Mouse (Mus musculus) cerebellum, postnatal 14 days (tissue): ENCODE results near the gene Ebi3.
"Not testable (repeated sequence)": the region's sequence is repeated elsewhere in the genome, so short reads cannot be mapped to it uniquely, and the experiment has no call there.

Source experiments
- DNase-seq, 2 experiments: peaks; one replicate each; pipeline ENCODE4 v3.0.0; 2021; ENCODE audit warnings: mixed read lengths in 2 of 2

The Ebi3 gene

DNA sequence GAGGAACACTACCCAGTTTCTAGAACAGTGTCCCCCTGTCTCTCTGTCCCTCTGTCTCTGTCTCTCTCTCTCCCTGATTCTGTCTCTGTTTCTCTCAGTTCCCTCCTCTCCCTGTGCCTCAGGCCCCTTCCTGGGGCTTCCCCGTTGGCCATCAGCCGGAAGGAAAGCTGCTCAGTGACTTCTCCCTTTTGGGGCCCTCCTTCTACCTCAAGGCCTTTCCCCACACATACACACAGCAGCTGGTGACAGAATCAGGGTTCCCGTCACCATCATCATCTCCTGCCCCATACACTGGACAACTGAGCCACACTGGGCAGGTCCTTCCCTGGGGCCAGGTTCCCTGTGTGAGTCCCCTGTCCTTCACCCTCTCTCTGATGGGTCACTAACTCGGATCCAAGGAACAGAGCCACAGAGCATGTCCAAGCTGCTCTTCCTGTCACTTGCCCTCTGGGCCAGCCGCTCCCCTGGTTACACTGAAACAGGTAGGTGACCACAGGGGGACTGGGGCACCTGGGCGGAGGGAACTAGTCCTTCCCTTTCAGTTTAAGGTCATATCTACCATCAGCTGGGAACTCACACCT is at the start of gene Ebi3:
TSS of gene Ebi3 (plus strand) at position 194 of the 581 bp plus-strand sequence.
- no peak for DNase-seq

DNA sequence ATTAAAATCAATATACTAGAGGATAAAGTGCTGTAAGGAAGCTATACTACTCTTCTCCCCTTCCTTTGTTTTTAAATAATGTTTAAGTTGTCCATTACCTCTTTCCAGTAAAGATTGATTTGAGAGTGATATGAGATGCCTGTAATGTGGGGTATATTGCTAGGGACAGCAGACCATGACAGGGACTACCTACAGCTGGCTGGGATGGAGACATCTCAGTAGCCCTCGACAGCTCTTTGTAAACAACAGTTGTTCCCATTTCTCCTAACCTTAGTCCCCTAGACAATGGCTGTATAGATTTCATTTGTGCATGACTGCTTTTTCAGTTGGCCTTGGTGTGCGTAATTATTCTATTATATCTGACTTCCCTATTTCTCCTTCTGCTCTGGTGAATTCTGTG is 49.4 kb upstream of the Ebi3 start:
- DNase-seq: no peak

DNA sequence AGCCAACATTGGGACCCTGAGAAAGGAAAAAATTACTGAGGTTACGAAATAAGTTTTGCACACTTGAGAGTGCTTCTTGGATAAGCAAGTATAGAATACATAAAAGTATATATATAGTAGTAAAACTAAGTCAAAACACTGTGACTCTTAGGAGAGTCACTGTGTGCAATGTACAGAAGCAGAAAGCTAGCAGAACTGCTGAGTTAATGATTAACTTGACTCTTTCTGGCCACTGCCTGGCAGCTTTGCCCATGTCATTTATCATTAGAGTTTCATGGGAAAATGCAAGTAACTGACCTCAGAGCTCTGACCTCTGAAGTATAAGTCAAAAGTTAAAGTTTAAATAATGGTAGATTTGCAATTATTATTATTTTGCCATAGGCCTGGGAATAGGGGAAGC is 48.8 kb upstream of the Ebi3 start:
- no peak for DNase-seq

DNA sequence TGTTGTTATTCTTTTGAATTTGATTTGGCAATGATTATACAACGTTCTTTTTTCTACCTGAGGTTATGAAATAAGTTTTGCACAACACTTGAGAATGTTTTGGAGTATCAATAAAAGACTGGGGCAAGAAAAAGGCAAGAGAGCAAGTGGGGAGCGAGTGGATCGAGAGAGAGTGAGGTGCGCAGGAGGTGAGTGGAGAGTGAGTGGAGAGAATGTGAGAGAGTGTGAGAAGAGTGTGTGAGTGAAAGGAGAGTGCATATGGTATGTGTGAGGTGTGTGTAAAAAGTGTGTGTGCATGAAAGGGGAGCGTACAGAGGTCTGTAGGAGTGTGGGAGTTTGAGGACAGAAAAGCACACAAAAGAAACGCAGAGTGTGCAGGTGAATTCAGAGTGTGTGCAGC is 48.3 kb upstream of the Ebi3 start:
- no peak for DNase-seq

DNA sequence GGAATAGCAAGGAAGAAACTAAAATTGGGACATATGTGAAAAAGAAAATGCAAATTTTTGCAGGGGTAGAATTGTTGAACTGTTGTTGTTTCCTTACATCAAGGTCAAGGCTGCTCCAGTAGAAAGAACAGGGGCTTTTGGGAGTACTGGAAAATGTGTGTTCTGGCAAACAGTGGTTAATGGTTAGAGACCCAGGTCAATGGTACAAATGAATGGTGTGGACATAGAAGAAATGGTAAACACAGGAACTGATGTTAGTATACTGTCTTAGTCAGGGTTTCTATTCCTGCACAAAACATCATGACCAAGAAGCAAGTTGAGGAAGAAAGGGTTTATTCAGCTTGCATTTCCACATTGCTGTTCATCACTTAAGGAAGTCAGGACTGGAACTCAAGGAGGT is 45.8 kb upstream of the Ebi3 start:
- DNase-seq: no peak

DNA sequence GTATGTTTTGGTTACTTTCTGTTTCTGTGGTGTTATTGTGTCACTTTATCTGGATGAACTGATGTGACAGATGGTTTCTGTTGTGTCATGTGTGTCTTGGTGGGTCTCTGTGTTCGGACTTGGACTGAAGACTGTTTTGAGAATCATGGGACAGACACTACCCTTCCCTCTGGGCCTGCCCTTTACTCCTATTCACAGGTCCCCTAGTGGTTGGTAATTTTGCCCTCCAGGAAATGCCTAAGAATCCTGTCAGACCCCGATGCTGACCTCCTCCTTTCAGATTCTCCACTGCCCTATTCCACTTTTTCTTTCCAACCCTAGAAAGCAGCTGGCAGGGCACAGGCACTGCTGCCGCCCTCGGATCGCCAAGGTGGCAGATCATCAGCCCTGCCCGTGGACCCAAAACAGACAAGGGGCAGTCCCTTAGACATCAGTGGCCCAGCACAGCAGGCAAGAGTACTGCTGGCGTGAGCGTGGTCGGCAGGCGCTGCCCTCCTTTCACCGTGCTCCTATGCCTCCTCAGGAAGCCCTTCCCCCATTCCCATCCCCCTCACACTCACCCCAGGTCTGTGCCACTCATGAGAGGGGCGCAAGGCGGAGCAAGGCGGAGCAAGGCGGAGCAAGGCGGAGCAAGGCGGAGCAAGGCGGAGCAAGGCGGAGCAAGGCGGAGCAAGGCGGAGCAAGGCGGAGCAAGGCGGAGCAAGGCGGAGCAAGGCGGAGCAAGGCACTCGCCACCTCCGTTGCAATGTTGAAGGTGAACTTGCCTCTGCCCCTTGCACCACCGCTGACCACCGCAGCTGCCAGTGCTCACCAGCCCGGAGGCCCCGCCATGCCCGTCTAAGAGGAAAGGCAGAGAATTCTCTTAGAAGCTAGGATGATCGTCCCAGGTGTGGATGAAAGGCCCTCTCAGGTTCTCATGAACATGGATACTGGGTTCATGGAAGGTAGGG is 20.6 kb upstream of the Ebi3 start:
- peak; percentile 81 to 88 for DNase-seq

- no peak for DNase-seq
These were observed 19.8 kb upstream of the Ebi3 start for GRCm38 (mm10) chr17:55932635-55933034.

DNA sequence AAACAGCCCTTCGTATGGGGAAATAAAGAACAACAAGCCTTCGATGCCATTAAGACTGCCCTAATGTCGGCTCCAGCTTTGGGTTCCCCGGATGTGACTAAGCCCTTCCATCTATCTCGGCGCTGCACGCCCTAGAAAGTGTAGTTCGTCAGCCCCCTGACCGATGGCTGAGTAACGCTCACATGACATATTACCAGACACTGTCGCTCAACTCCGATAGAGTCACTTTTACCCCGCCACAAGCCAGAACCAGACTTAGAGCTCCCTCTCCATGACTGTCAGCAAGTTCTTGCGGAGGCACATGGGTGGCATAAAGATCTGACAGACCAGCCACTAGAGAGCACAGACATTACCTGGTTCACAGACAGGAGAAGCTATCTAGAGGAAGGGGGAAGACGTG is 19.2 kb upstream of the Ebi3 start:
- DNase-seq: no peak

DNA sequence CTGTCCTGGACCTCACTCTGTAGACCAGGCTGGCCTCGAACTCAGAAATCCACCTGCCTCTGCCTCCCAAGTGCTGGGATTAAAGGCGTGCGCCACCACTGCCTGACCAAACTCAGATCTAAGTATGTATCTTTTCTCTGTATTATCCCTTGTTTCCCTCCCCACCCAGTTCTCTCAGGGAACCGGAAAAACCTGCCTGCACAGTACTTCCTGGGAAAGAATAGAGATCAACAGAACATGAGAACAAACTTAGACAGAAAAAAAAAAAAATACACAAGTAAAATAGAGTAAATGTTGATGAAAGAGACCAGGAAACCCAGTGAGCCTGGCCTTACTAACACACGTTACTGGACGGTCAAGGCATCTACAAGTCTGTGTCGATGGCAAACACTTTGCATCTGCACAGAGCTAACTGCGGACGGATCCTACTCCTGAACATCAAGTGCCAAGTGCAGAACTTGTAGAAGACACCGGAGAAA is 8.0 kb upstream of the Ebi3 start:
- not testable (repeated sequence) for DNase-seq

DNA sequence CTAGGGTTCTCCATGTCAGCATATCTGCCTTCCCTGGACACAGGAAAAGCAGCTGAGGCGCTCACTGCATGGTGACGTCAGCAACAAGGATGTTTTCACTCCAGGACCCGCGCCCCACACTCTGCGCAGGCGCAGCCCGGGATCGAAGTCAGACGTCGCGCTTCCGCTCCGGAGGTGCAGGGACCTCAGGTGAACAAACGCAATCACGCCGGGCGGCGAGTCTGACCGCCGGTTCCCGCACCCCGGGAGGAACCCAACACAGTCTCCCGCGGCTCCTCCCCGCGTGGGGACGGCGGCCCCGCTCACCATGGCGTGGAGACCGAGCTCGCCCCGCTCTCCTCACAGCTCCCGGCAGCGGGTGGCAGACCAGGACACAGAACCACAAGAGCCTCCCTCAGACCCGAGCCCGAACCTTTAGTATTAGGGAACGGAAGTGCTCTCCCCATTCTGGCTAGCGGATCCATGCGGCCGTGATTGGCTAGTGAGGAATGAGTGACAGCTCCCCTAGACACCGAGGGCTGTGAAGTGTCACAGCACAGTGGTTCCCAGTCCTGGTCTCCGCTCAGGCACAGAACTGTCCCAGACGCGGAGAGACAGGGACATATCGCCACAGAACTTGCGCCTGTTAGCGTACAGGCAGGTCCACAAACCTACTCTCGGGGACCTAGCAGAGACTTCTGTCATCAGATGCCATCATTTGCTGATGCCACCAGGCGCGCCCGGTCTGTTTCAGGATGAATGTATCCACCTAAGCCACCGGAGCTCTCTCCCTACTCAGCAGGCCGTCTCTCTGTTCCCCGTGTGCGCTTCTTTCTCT is 7.4 kb upstream of the Ebi3 start:
- DNase-seq: peak; percentile 93 to 94

- peak in 1 of 2 experiments; percentile 40 for DNase-seq
These were observed 6.7 kb upstream of the Ebi3 start for GRCm38 (mm10) chr17:55945696-55946095.

DNA sequence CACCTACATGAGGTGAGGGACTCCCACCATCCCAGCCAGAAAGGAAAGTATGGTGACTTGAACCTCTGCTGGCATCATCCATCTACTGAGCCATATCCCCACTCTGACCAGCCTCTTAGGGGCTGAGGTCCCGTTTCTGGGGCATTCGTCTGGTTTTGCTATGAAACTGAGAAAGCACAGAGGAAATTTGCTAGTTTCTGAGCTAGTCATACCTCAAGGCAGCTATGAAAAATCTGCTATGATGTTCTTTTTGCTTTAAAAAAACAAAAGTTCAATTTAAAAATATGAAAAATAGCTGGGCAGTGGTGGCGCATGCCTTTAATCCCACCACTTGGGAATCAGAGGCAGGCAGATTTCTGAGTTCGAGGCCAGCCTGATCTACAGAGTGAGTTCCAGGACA is 3.8 kb upstream of the Ebi3 start:
- DNase-seq: no peak

DNA sequence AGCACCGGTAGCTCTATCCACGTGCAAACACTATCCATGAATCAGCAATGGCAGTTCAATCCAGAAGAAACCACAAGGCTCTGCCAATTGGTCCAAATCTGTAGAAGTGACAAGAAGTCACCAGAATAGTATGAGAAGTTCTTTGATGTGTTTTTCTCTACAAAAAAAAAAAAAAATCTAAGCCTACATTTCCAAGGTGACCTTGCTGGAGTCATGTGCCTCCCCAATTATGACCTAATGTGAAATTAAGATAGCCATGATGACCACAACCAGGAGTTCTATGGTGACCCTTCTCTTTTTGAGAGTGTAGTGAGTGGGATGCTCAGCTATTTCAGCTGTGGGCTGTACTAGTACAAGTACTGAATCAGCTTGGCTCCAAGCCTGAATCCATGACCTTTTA is 3.0 kb upstream of the Ebi3 start, which contains the start of gene Zfp119b:
TSS of gene Zfp119b (minus strand) at position 101 of the 400 bp plus-strand sequence.
- no peak for DNase-seq

DNA sequence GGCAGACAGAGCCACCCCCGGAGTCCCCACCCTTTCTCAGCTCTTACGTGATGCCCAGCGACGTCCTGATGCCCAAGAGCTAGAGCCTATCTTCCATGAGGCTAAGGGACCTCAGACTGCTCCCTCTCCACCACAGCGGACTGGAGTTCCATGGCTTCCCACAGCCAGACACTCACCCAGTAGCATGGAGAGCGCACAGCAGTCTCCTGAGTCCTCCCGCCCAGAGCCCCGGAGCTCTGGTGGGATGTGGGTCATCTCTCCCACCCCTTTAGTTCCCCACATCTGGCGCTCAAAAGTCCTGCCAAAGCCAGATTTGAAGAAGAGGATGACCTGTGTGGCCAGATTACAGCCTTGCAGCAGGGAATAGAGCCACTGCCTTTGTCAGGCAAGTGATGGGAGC is 1.8 kb upstream of the Ebi3 start:
- DNase-seq: no peak

DNA sequence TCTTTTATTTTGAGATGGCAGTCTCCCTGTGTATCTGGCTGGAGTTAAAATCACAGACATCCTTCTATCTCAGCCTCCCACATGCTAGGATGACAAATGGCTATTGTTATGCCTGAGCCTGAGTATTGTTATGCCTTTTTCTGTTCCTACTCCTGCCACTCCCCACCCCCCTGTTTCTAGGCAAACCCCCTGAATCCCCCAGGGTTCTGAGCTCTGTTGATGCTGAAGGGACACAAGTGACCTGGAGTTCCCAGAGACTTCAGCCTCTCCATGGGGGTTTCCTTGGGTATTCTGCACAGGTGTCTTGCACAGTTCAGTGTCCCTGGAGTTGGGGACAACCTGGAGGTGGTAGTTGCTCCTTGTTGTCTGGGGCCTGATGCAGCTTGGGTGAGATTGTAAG is 399 bp upstream of the Ebi3 start:
- no peak for DNase-seq

DNA sequence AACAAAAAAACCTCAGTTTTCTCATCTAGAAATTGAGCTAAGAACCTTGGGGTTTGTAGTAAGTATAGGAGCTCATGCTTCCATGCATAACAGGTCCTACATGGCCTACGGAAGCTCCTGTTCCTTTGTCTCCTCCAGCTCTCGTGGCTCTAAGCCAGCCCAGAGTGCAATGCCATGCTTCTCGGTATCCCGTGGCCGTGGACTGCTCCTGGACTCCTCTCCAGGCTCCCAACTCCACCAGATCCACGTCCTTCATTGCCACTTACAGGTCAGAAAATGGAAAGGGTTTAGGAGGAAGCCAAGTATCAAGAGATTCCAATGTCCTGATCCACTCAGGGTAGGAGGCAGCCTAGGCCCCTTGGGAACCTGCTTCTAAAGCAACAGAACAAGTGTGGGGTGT is 1.3 kb downstream of the Ebi3 start:
- peak; percentile 1 to 4 for DNase-seq

DNA sequence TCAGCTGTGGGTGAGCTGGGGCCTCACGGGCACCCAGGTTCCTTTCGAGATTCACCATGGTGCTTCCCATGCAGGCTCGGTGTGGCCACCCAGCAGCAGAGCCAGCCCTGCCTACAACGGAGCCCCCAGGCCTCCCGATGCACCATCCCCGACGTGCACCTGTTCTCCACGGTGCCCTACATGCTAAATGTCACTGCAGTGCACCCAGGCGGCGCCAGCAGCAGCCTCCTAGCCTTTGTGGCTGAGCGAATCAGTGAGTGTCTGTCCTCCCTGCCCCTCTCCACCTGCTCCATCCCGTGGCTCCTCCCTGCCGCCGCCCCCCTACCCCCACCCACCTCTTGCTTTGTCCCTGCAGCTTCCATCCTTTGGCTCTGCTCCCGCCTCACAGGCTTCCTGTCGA is 1.8 kb downstream of the Ebi3 start:
- peak; percentile 3 to 23 for DNase-seq

- DNase-seq: peak; percentile 91 to 96
These were observed 3.7 kb downstream of the Ebi3 start for GRCm38 (mm10) chr17:55956129-55956528.

GRCm38 (mm10) chr17:55956591-55956990 is 4.2 kb downstream of the Ebi3 start:
- DNase-seq: no peak

DNA sequence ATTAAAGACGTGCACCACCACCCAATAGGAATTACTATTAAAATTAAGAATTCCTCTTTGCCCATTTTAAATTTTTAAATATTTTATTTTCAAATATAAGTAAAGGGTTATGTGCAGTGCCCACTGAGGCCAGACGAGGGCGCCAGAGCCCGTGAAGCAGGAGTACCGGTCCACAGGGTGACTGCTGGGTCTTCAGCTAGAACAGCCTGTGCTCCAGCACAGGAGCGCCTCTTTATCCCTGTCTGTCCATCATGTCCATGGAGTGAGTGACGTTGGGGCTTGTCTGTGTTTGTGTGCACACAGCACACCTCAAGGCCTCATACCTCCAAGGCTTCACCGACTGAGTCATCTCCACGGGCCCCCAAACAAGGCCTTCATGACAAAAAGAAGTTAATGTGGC is 4.7 kb downstream of the Ebi3 start:
- DNase-seq: peak; percentile 86 to 91

- peak in 1 of 2 experiments; percentile 32 for DNase-seq
These were observed 5.5 kb downstream of the Ebi3 start for GRCm38 (mm10) chr17:55957726-55958583.

DNA sequence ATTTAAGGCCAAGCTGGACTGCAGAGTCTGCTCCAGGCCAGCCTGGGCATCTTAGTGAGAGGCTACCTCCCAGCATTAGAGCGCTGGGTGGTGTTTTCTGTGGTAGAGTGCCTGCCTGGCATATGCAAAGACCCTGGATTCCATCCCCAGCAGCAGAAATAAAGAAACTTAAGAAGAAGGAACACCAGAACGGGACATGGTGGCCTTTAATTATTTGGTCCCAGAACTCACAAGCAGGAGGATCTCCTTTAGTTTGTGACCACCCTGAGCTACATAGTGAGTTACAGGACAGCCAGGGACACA is 6.1 kb downstream of the Ebi3 start:
- no peak for DNase-seq
